Mouse (Mus musculus) liver, embryonic 11.5 days (tissue): Measurements from ENCODE around the gene Hip1. TPM values are rescaled to one million over a fixed set of nuclear protein-coding genes. Genes with fewer than 3 reads are reported as not detected.
A peak's percentile ranks its signal among the peaks of the same experiment; 100 is the strongest.

Experiments used
- ATAC-seq: fragments of 200-750 bp; cut with Nextera tagmentation; replicated peaks from 2 replicates; pipeline ENCODE4 v1.8.0; 2017; ENCODE audit warnings: moderate number of reproducible peaks, mild to moderate bottlenecking, moderate TSS enrichment, moderate library complexity; ENCODE audit not compliant: low FRiP score
- DNase-seq: peaks from one replicate; pipeline ENCODE4 v3.0.0-alpha.2; 2017; ENCODE audit warnings: low spot score
- H3K27ac ChIP-seq: fragments of 300-500 bp; sonication (generic); 2 replicates; pipeline ENCODE4 v1.5.1; 2014; ENCODE audit warnings: mild to moderate bottlenecking, low read depth, low read length, control low read depth
- H3K27me3 ChIP-seq: fragments of 300-500 bp; sonication (generic); replicated peaks from 2 replicates; pipeline ENCODE4 v1.6.1; 2014; ENCODE audit warnings: low read length, mixed read lengths; ENCODE audit not compliant: control insufficient read depth, insufficient read depth
- H3K36me3 ChIP-seq: fragments of 300-500 bp; sonication (generic); 2 replicates; pipeline ENCODE4 v1.6.1; 2014; ENCODE audit warnings: mild to moderate bottlenecking, low read length, moderate library complexity, mixed read lengths; ENCODE audit not compliant: control insufficient read depth, insufficient read depth
- H3K4me1 ChIP-seq: fragments of 300-500 bp; sonication (generic); replicated peaks from 2 replicates; pipeline ENCODE4 v1.6.1; 2014; ENCODE audit warnings: low read length, mixed read lengths; ENCODE audit not compliant: control insufficient read depth, insufficient read depth
- H3K4me2 ChIP-seq: fragments of 300-500 bp; sonication (generic); 2 replicates; pipeline ENCODE4 v1.6.1; 2014; ENCODE audit warnings: mild to moderate bottlenecking, control low read depth, moderate library complexity
- H3K4me3 ChIP-seq: fragments of 300-500 bp; sonication (generic); 2 replicates; pipeline ENCODE4 v1.5.1; 2014; ENCODE audit warnings: low read depth, low read length, control low read depth
- H3K9ac ChIP-seq: fragments of 300-500 bp; sonication (generic); 2 replicates; pipeline ENCODE4 v1.6.1; 2014; ENCODE audit warnings: low read depth, low read length, control low read depth
- H3K9me3 ChIP-seq: fragments of 300-500 bp; sonication (generic); 2 replicates; pipeline ENCODE4 v1.6.1; 2016; ENCODE audit warnings: low read length, inconsistent platforms, mixed read lengths; ENCODE audit not compliant: control insufficient read depth
- WGBS: fragments of 180-500 bp; shearing (Covaris S2); extraction: QIAGEN DNeasy Blood & Tissue Kit; methylation state at CpG from one replicate; pipeline ENCODE4 v1.1.7; 2014; 5-methylcytosine and 5-hydroxymethylcytosine counted together
- polyA plus RNA-seq: library from polyadenylated mRNA; unstranded; fragments of >200 nt; fragmentation: Nextera tagmentation; extraction: Ambion mirVana; gene quantifications from 2 replicates; pipeline ENCODE4 v1.2.1, GENCODE M21; 2014

The Hip1 gene
- polyA plus RNA-seq, result 16.3 and 17.5 TPM in 2 replicates

GRCm38 (mm10) chr5:135544865-135545797 is at the start of gene Hip1:
TSS of gene Hip1 (minus strand) at chr5:135545120.
- DNase-seq (peak; percentile 93), ATAC-seq (peak; percentile 98)
- peak within 1 kb of the TSS; percentile 51 for H3K4me3 ChIP-seq
- H3K36me3 ChIP-seq, result no peaks in the 10 kb centered on the region
- 0 out of 2 replicates have a peak, but pooled peaks cover 5% of the 10 kb centered on the region for H3K4me1 ChIP-seq
- H3K4me2 ChIP-seq, result peak within 1 kb of the TSS; percentile 67
- no peaks in the 10 kb centered on the region for H3K9me3 ChIP-seq
- peaks cover 12% of the 10 kb centered on the region for H3K27me3 ChIP-seq
- H3K9ac ChIP-seq, result peak within 1 kb of the TSS; percentile 15
- no peak within 1 kb of the TSS for H3K27ac ChIP-seq
- under 1% methylated on average over 46 of the region's 46 CpGs for WGBS

- no peak overlapping the region for H3K4me3 ChIP-seq
- WGBS, result 76% methylated on average over 10 of the region's 12 CpGs
- H3K27ac ChIP-seq, result no peak overlapping the region
- ATAC-seq (no peak), DNase-seq (no peak)
- H3K27me3 ChIP-seq, result no peaks in the 10 kb centered on the region
- no peaks in the 10 kb centered on the region for H3K4me1 ChIP-seq
- no peak overlapping the region for H3K4me2 ChIP-seq
- no peaks in the 10 kb centered on the region for H3K9me3 ChIP-seq
- H3K9ac ChIP-seq, result no peak overlapping the region
- H3K36me3 ChIP-seq, result no peaks in the 10 kb centered on the region
Observed at GRCm38 (mm10) chr5:135589996-135590784, 45.3 kb upstream of the Hip1 start.

- 79% methylated on average over 4 of the region's 4 CpGs for WGBS
- ATAC-seq, result no peak
- Histone ChIP-seq H3K4me3 (no peak overlapping the region), H3K27ac (no peak overlapping the region), H3K36me3 (no peaks in the 10 kb centered on the region), H3K27me3 (no peaks in the 10 kb centered on the region), H3K9ac (no peak overlapping the region), H3K4me2 (no peak overlapping the region), H3K4me1 (no peaks in the 10 kb centered on the region), H3K9me3 (no peaks in the 10 kb centered on the region)
- DNase-seq, result no peak
Observed at GRCm38 (mm10) chr5:135587764-135588163, 42.8 kb upstream of the Hip1 start.

- no peaks in the 10 kb centered on the region for H3K27me3 ChIP-seq
- H3K9me3 ChIP-seq, result no peaks in the 10 kb centered on the region
- H3K9ac ChIP-seq, result no peak overlapping the region
- H3K36me3 ChIP-seq, result no peaks in the 10 kb centered on the region
- no peak overlapping the region for H3K4me3 ChIP-seq
- H3K4me2 ChIP-seq, result no peak overlapping the region
- DNase-seq (no peak), ATAC-seq (no peak)
- H3K27ac ChIP-seq, result no peak overlapping the region
- WGBS, result 84% methylated on average over 8 of the region's 8 CpGs
- H3K4me1 ChIP-seq, result no peaks in the 10 kb centered on the region
Observed at GRCm38 (mm10) chr5:135585691-135586090, 40.8 kb upstream of the Hip1 start.

- ATAC-seq (no peak), DNase-seq (no peak)
- no peaks in the 10 kb centered on the region for H3K9me3 ChIP-seq
- H3K4me1 ChIP-seq, result no peaks in the 10 kb centered on the region
- no peaks in the 10 kb centered on the region for H3K36me3 ChIP-seq
- no peaks in the 10 kb centered on the region for H3K27me3 ChIP-seq
- WGBS, result 81% methylated on average over 4 of the region's 4 CpGs
- no peak overlapping the region for H3K4me2 ChIP-seq
- no peak overlapping the region for H3K9ac ChIP-seq
- no peak overlapping the region for H3K27ac ChIP-seq
- H3K4me3 ChIP-seq, result no peak overlapping the region
Observed at GRCm38 (mm10) chr5:135582330-135582729, 37.4 kb upstream of the Hip1 start.

- Histone ChIP-seq H3K27me3 (no peaks in the 10 kb centered on the region), H3K9me3 (no peaks in the 10 kb centered on the region), H3K36me3 (no peaks in the 10 kb centered on the region), H3K27ac (no peak overlapping the region), H3K4me1 (no peaks in the 10 kb centered on the region), H3K4me2 (no peak overlapping the region), H3K9ac (no peak overlapping the region), H3K4me3 (no peak overlapping the region)
- DNase-seq (no peak), ATAC-seq (no peak)
- WGBS, result 84% methylated on average over 10 of the region's 10 CpGs
Observed at GRCm38 (mm10) chr5:135579331-135579751, 34.4 kb upstream of the Hip1 start.

GRCm38 (mm10) chr5:135576055-135576454 is 31.1 kb upstream of the Hip1 start:
- no peaks in the 10 kb centered on the region for H3K9me3 ChIP-seq
- DNase-seq (no peak), ATAC-seq (no peak)
- no peak overlapping the region for H3K9ac ChIP-seq
- 54% methylated on average over 4 of the region's 4 CpGs for WGBS
- 0 out of 2 replicates have a peak, but pooled peaks cover 5% of the 10 kb centered on the region for H3K27me3 ChIP-seq
- H3K4me3 ChIP-seq, result no peak overlapping the region
- H3K4me1 ChIP-seq, result no peaks in the 10 kb centered on the region
- no peaks in the 10 kb centered on the region for H3K36me3 ChIP-seq
- no peak overlapping the region for H3K27ac ChIP-seq
- H3K4me2 ChIP-seq, result no peak overlapping the region

GRCm38 (mm10) chr5:135573006-135573405 is 28.1 kb upstream of the Hip1 start, which contains the start of gene Ccl24:
TSS of gene Ccl24 (minus strand) at chr5:135573049.
- WGBS, result 47% methylated on average over 6 of the region's 6 CpGs
- Histone ChIP-seq H3K9me3 (no peaks in the 10 kb centered on the region), H3K36me3 (no peaks in the 10 kb centered on the region), H3K27ac (no peak within 1 kb of the TSS), H3K9ac (no peak within 1 kb of the TSS), H3K4me3 (no peak within 1 kb of the TSS), H3K27me3 (0 out of 2 replicates have a peak, but pooled peaks cover 5% of the 10 kb centered on the region), H3K4me2 (no peak within 1 kb of the TSS), H3K4me1 (no peaks in the 10 kb centered on the region)
- DNase-seq (no peak), ATAC-seq (no peak)
